Mouse (Mus musculus) heart, embryonic 15.5 days (tissue): ENCODE data around the gene Il4i1. TPM values are rescaled to one million over a fixed set of nuclear protein-coding genes. Genes with fewer than 3 reads are reported as not detected.

ENCODE experiments used
- ATAC-seq: fragments of 200-750 bp; cut with Nextera tagmentation; replicated peaks from 2 replicates; pipeline ENCODE4 v1.8.0; 2017; ENCODE audit warnings: low read depth, moderate TSS enrichment; ENCODE audit not compliant: insufficient number of reproducible peaks, insufficient read depth, low FRiP score
- H3K27ac ChIP-seq: fragments of 300-500 bp; sonication (generic); 2 replicates; pipeline ENCODE4 v1.5.1; 2015; ENCODE audit warnings: mild to moderate bottlenecking, inconsistent platforms
- H3K27me3 ChIP-seq: fragments of 300-500 bp; sonication (generic); 2 replicates; pipeline ENCODE4 v1.6.1; 2015; ENCODE audit warnings: inconsistent platforms
- H3K36me3 ChIP-seq: fragments of 300-500 bp; sonication (generic); 2 replicates; pipeline ENCODE4 v1.6.1; 2015; ENCODE audit warnings: mild to moderate bottlenecking, inconsistent platforms
- H3K4me1 ChIP-seq: fragments of 300-500 bp; sonication (generic); replicated peaks from 2 replicates; pipeline ENCODE4 v1.6.1; 2015; ENCODE audit warnings: inconsistent platforms
- H3K4me2 ChIP-seq: fragments of 300-500 bp; sonication (generic); 2 replicates; pipeline ENCODE4 v1.6.1; 2015; ENCODE audit warnings: inconsistent platforms, mild to moderate bottlenecking, moderate library complexity
- H3K4me3 ChIP-seq: fragments of 300-500 bp; sonication (generic); 2 replicates; pipeline ENCODE4 v1.5.1; 2015; ENCODE audit warnings: mild to moderate bottlenecking, inconsistent platforms
- H3K9ac ChIP-seq: fragments of 300-500 bp; sonication (generic); 2 replicates; pipeline ENCODE4 v1.6.1; 2015; ENCODE audit warnings: mild to moderate bottlenecking, inconsistent platforms
- H3K9me3 ChIP-seq: fragments of 300-500 bp; sonication (generic); replicated peaks from 2 replicates; pipeline ENCODE4 v1.6.1; 2016; ENCODE audit warnings: inconsistent platforms
- WGBS: fragments of 180-500 bp; shearing (Covaris S2); methylation state at CpG from one replicate; pipeline ENCODE4 v1.1.7; 2015; ENCODE audit warnings: mixed read lengths; 5-methylcytosine and 5-hydroxymethylcytosine counted together
- microRNA counts: library from miRNA; unstranded; fragments of <30 nt; microRNA quantifications from one replicate; lab custom pipeline; 2016
- microRNA-seq: library from miRNA; unstranded; fragments of <30 nt; microRNA quantifications from one replicate; pipeline ENCODE4, GENCODE M21; 2016
- polyA plus RNA-seq: library from polyadenylated mRNA; unstranded; fragments of >200 nt; fragmentation: Nextera tagmentation; extraction: Ambion mirVana; gene quantifications from 2 replicates; pipeline ENCODE4 v1.2.1, GENCODE M21; 2015

The Il4i1 gene
- polyA plus RNA-seq, 1 experiment from 2014 or later: 1.1 TPM

DNA sequence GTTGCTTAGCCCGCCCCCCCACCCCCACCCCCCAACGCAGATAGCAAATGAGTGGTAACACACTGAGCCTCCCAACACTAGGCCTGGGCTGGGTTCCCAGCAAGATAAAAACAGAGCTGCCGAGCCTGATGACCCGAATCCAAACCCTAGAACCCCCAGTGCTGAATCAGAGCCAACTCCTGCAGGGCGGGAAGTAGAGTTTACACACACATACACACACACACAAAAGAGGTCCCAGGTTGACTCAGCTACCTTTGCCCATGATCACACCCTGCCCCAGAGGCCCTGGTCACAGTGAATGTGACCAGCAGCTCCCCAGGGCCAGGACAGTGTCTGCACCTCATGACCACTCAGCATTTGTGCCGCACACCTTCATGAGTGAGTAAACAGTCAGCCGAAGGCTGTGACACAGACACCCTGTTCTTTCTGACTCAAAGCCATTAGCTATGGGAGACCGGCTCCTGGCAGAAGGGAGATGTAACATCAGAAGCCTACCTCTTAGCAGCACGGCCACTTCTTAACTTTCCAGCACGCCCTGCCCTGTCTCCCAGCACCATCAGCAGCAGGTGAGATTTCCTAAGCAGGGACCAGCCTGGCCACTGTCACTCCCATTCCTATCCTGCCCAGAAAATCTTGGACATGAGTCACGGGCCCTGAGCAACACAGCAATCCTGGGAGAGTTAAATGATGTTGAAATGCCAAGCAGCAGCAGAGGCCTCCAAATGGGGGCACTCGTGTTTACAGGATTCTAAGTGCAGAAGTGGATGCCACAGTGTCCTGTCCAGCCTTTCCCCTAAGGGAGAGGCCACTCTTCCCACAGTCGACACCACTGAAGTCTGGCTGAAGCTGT, 72.3 kb downstream of the Il4i1 start:
- 58% methylated on average over 13 of the region's 13 CpGs for WGBS
- peak; percentile 24; the same call in 1 of the 2 replicates for ATAC-seq
- Histone ChIP-seq H3K9me3 (no peaks in the 10 kb centered on the region), H3K27me3 (no peaks in the 10 kb centered on the region), H3K27ac (peak overlapping the region; percentile 85), H3K9ac (no peak overlapping the region), H3K4me3 (no peak overlapping the region), H3K4me2 (peak overlapping the region; percentile 12; the same call in 1 of the 2 replicates), H3K4me1 (peaks cover 48% of the 10 kb centered on the region), H3K36me3 (peaks cover 32% of the 10 kb centered on the region)

GRCm38 (mm10) chr7:44890180-44890579, 74.0 kb downstream of the Il4i1 start:
- WGBS: 88% methylated on average over 7 of the region's 7 CpGs
- Histone ChIP-seq H3K9ac (no peak overlapping the region), H3K9me3 (no peaks in the 10 kb centered on the region), H3K4me3 (no peak overlapping the region), H3K27ac (no peak overlapping the region), H3K36me3 (peaks cover 17% of the 10 kb centered on the region), H3K4me1 (peaks cover 55% of the 10 kb centered on the region), H3K4me2 (peak overlapping the region; percentile 84; the same call in 1 of the 2 replicates), H3K27me3 (no peaks in the 10 kb centered on the region)
- ATAC-seq: no peak

MicroRNAs within 50 kb of the gene (microRNA counts, 519-probe panel; counts per million panel counts)
- not detected for microRNA mmu-miR-707 (lab: Ali Mortazavi, UCI)

Small RNA genes within 50 kb of the gene (microRNA-seq; reads per million reads assigned to microRNA genes)
- not detected for gene Mir707

Other genes starting within 250 kb of the Il4i1 start
- gene Napsa, start 244.0 kb upstream of the Il4i1 start, polyA plus RNA-seq: 1.7 and 5.7 TPM in 2 replicates
- 0.11 and 0.37 TPM in 2 replicates for gene Kcnc3, start 225.7 kb upstream of the Il4i1 start, polyA plus RNA-seq
- gene Myh14, start 145.5 kb upstream of the Il4i1 start, polyA plus RNA-seq: 1.7 and 6.3 TPM in 2 replicates
- not detected in 2 replicates for gene Izumo2, start 107.6 kb upstream of the Il4i1 start, polyA plus RNA-seq
- 32.7 and 34.0 TPM in 2 replicates for gene Vrk3, start 68.0 kb upstream of the Il4i1 start, polyA plus RNA-seq
- 0.47 and 0.58 TPM in 2 replicates for gene Zfp473, start 65.3 kb upstream of the Il4i1 start, polyA plus RNA-seq
- gene Nup62, start 299 bp upstream of the Il4i1 start, polyA plus RNA-seq: 57.2 and 77.3 TPM in 2 replicates
- gene Atf5, start 271 bp downstream of the Il4i1 start, polyA plus RNA-seq: 2.5 TPM in 2 replicates
- gene Akt1s1, start 32.6 kb downstream of the Il4i1 start, polyA plus RNA-seq: 91.7 and 97.8 TPM in 2 replicates
- gene Tbc1d17, start 32.7 kb downstream of the Il4i1 start, polyA plus RNA-seq: 53.2 and 63.4 TPM in 2 replicates
- 22.4 and 28.7 TPM in 2 replicates for gene Pnkp, start 40.8 kb downstream of the Il4i1 start, polyA plus RNA-seq
- 206 and 273 TPM in 2 replicates for gene Ptov1, start 53.4 kb downstream of the Il4i1 start, polyA plus RNA-seq
- 72.9 and 93.9 TPM in 2 replicates for gene Med25, start 76.3 kb downstream of the Il4i1 start, polyA plus RNA-seq
- gene Fuz, start 79.7 kb downstream of the Il4i1 start, polyA plus RNA-seq: 11.9 and 16.3 TPM in 2 replicates
- gene Ap2a1, start 113.1 kb downstream of the Il4i1 start, polyA plus RNA-seq: 51.9 and 57.4 TPM in 2 replicates
- gene Tsks, start 126.8 kb downstream of the Il4i1 start, polyA plus RNA-seq: 0.13 and 0.27 TPM in 2 replicates
- gene Cpt1c, start 158.5 kb downstream of the Il4i1 start, polyA plus RNA-seq: 9.0 and 12.2 TPM in 2 replicates
- 315 and 356 TPM in 2 replicates for gene Prmt1, start 170.2 kb downstream of the Il4i1 start, polyA plus RNA-seq
- 61.6 and 76.7 TPM in 2 replicates for gene Irf3, start 181.3 kb downstream of the Il4i1 start, polyA plus RNA-seq
- gene Bcl2l12, start 182.3 kb downstream of the Il4i1 start, polyA plus RNA-seq: 34.5 and 35.4 TPM in 2 replicates
- gene Scaf1, start 200.0 kb downstream of the Il4i1 start, polyA plus RNA-seq: 25.1 and 32.5 TPM in 2 replicates
- gene Rras, start 201.6 kb downstream of the Il4i1 start, polyA plus RNA-seq: 76.4 and 80.8 TPM in 2 replicates
- 5.0 and 7.6 TPM in 2 replicates for gene Prr12, start 236.5 kb downstream of the Il4i1 start, polyA plus RNA-seq
- 42.4 and 54.8 TPM in 2 replicates for gene Nosip, start 246.0 kb downstream of the Il4i1 start, polyA plus RNA-seq
- gene Prrg2, start 246.3 kb downstream of the Il4i1 start, polyA plus RNA-seq: 12.9 and 15.9 TPM in 2 replicates